Mouse (Mus musculus) intestine, postnatal 0 days (tissue): ENCODE measurements around the gene Kalrn. TPM values are rescaled to one million over a fixed set of nuclear protein-coding genes. Genes with fewer than 3 reads are reported as not detected.
A peak's percentile ranks its signal among the peaks of the same experiment; 100 is the strongest.

ENCODE experiments used
- ATAC-seq: fragments of 200-750 bp; cut with Nextera tagmentation; 2 replicates; pipeline ENCODE4 v1.8.0; 2017; ENCODE audit warnings: mild to moderate bottlenecking, moderate TSS enrichment, moderate library complexity
- H3K27ac ChIP-seq: fragments of 300-500 bp; sonication (generic); 2 replicates; pipeline ENCODE4 v1.5.1; 2014; ENCODE audit warnings: mild to moderate bottlenecking, low read depth, low read length, moderate library complexity
- H3K27me3 ChIP-seq: fragments of 300-500 bp; sonication (generic); replicated peaks from 2 replicates; pipeline ENCODE4 v1.6.1; 2014; ENCODE audit warnings: low read length, mixed read lengths; ENCODE audit not compliant: control insufficient read depth, insufficient read depth
- H3K36me3 ChIP-seq: fragments of 300-500 bp; sonication (generic); 2 replicates; pipeline ENCODE4 v1.6.1; 2014; ENCODE audit warnings: mild to moderate bottlenecking, moderate library complexity; ENCODE audit not compliant: control insufficient read depth, insufficient read depth
- H3K4me1 ChIP-seq: fragments of 300-500 bp; sonication (generic); replicated peaks from 2 replicates; pipeline ENCODE4 v1.6.1; 2014; ENCODE audit warnings: antibody characterized with exemption, low read length, mixed read lengths; ENCODE audit not compliant: control insufficient read depth, insufficient read depth
- H3K4me2 ChIP-seq: fragments of 300-500 bp; sonication (generic); replicated peaks from 2 replicates; pipeline ENCODE4 v1.6.1; 2014; ENCODE audit warnings: low read depth, mild to moderate bottlenecking, moderate library complexity
- H3K4me3 ChIP-seq: fragments of 300-500 bp; sonication (generic); 2 replicates; pipeline ENCODE4 v1.5.1; 2014; ENCODE audit warnings: low read depth, low read length
- H3K9ac ChIP-seq: fragments of 300-500 bp; sonication (generic); 2 replicates; pipeline ENCODE4 v1.6.1; 2014; ENCODE audit warnings: mild to moderate bottlenecking, low read depth, low read length
- H3K9me3 ChIP-seq: fragments of 300-500 bp; sonication (generic); 2 replicates; pipeline ENCODE4 v1.6.1; 2016; ENCODE audit warnings: mixed run types; ENCODE audit not compliant: control insufficient read depth
- CTCF ChIP-seq: sonication (generic); IDR thresholded peaks from 2 replicates; pipeline ENCODE4 v1.5.1; 2016; ENCODE audit warnings: low read depth, mild to moderate bottlenecking, control low read depth, antibody characterized with exemption, moderate library complexity
- WGBS: fragments of 180-500 bp; shearing (Covaris S2); extraction: QIAGEN DNeasy Blood & Tissue Kit; methylation state at CpG from one replicate; pipeline ENCODE4 v1.1.7; 2014; 5-methylcytosine and 5-hydroxymethylcytosine counted together
- polyA plus RNA-seq: library from polyadenylated mRNA; unstranded; fragments of >200 nt; fragmentation: Nextera tagmentation; extraction: Ambion mirVana; gene quantifications from 2 replicates; pipeline ENCODE4 v1.2.1, GENCODE M21; 2015

The Kalrn gene
- polyA plus RNA-seq, 1 experiment from 2014 or later: 7.5 TPM

- H3K9me3 ChIP-seq: no peaks in the 10 kb centered on the region
- peak; percentile 58 for TF ChIP-seq CTCF
- H3K9ac ChIP-seq: peak overlapping the region; percentile 5; the same call in 1 of the 2 replicates
- WGBS: 5% methylated on average over 16 of the region's 16 CpGs
- no peaks in the 10 kb centered on the region for H3K36me3 ChIP-seq
- ATAC-seq: no peak
- no peak overlapping the region for H3K27ac ChIP-seq
- peaks cover 3% of the 10 kb centered on the region; the same call in 1 of the 2 replicates for H3K4me1 ChIP-seq
- H3K4me2 ChIP-seq: peak overlapping the region; percentile 90
- H3K27me3 ChIP-seq: no peaks in the 10 kb centered on the region
- H3K4me3 ChIP-seq: peak overlapping the region; percentile 56
Measured at GRCm38 (mm10) chr16:34094446-34095092, 478.8 kb downstream of the Kalrn start.

GRCm38 (mm10) chr16:34093734-34094445 is 479.4 kb downstream of the Kalrn start:
- Histone ChIP-seq H3K9me3 (no peaks in the 10 kb centered on the region), H3K4me1 (peaks cover 3% of the 10 kb centered on the region; the same call in 1 of the 2 replicates), H3K9ac (peak overlapping the region; percentile 5; the same call in 1 of the 2 replicates), H3K4me3 (peak overlapping the region; percentile 56), H3K27ac (no peak overlapping the region), H3K27me3 (no peaks in the 10 kb centered on the region), H3K36me3 (no peaks in the 10 kb centered on the region), H3K4me2 (peak overlapping the region; percentile 90)
- no peak for ATAC-seq
- 11% methylated on average over 14 of the region's 14 CpGs for WGBS
- no peak for TF ChIP-seq CTCF

GRCm38 (mm10) chr16:34089528-34090095 is 483.7 kb downstream of the Kalrn start:
- 65% methylated on average over 8 of the region's 8 CpGs for WGBS
- Histone ChIP-seq H3K27ac (no peak overlapping the region), H3K4me3 (no peak overlapping the region), H3K4me1 (no peaks in the 10 kb centered on the region), H3K36me3 (no peaks in the 10 kb centered on the region), H3K9ac (no peak overlapping the region), H3K4me2 (no peak overlapping the region), H3K9me3 (no peaks in the 10 kb centered on the region), H3K27me3 (no peaks in the 10 kb centered on the region)
- no peak for TF ChIP-seq CTCF
- ATAC-seq: no peak

GRCm38 (mm10) chr16:34089022-34089421 is 484.3 kb downstream of the Kalrn start:
- Histone ChIP-seq H3K27ac (no peak overlapping the region), H3K4me3 (no peak overlapping the region), H3K9ac (no peak overlapping the region), H3K4me1 (no peaks in the 10 kb centered on the region; the same call in 1 of the 2 replicates), H3K27me3 (no peaks in the 10 kb centered on the region), H3K4me2 (no peak overlapping the region), H3K36me3 (no peaks in the 10 kb centered on the region), H3K9me3 (no peaks in the 10 kb centered on the region)
- ATAC-seq: no peak
- TF ChIP-seq CTCF: no peak
- 89% methylated on average over 3 of the region's 3 CpGs for WGBS

- Histone ChIP-seq H3K27me3 (no peaks in the 10 kb centered on the region), H3K4me3 (no peak overlapping the region), H3K9me3 (no peaks in the 10 kb centered on the region), H3K4me2 (no peak overlapping the region), H3K27ac (no peak overlapping the region), H3K4me1 (no peaks in the 10 kb centered on the region; the same call in 1 of the 2 replicates), H3K36me3 (no peaks in the 10 kb centered on the region), H3K9ac (no peak overlapping the region)
- TF ChIP-seq CTCF: no peak
- ATAC-seq: no peak
- 46% methylated on average over 4 of the region's 4 CpGs for WGBS
Measured at GRCm38 (mm10) chr16:34088331-34088730, 485.0 kb downstream of the Kalrn start.

GRCm38 (mm10) chr16:34084135-34084920 is 489.0 kb downstream of the Kalrn start:
- no peak overlapping the region for H3K4me2 ChIP-seq
- ATAC-seq: no peak
- no peaks in the 10 kb centered on the region for H3K27me3 ChIP-seq
- peaks cover 6% of the 10 kb centered on the region for H3K4me1 ChIP-seq
- TF ChIP-seq CTCF: no peak
- no peak overlapping the region for H3K4me3 ChIP-seq
- H3K9me3 ChIP-seq: no peaks in the 10 kb centered on the region
- no peaks in the 10 kb centered on the region for H3K36me3 ChIP-seq
- H3K9ac ChIP-seq: no peak overlapping the region
- no peak overlapping the region for H3K27ac ChIP-seq
- WGBS: 63% methylated on average over 10 of the region's 10 CpGs
